Mouse (Mus musculus) CH12.LX (cell line): Measurements from ENCODE around the gene Rab29. TPM values are rescaled to one million over a fixed set of nuclear protein-coding genes. Genes with fewer than 3 reads are reported as not detected.

ENCODE experiments used
- DNase-seq: peaks from one replicate; pipeline ENCODE4 v3.0.0-alpha.2; 2013; ENCODE audit errors: extremely low read depth
- H3K27ac ChIP-seq: 2 replicates; pipeline ENCODE4 v1.5.1; 2012; ENCODE audit warnings: low read depth, mild to moderate bottlenecking, control low read depth, moderate library complexity; ENCODE audit not compliant: insufficient read depth
- H3K27me3 ChIP-seq: replicated peaks from 2 replicates; pipeline ENCODE3; 2012; ENCODE audit warnings: inconsistent platforms
- H3K36me3 ChIP-seq, 2 experiments: replicated peaks in 1 of 2; 2 replicates each; pipeline versions ENCODE3 to v1.6.1; 2012; ENCODE audit warnings: inconsistent platforms in 1 of 2, low read length in 1 of 2, mild to moderate bottlenecking in 1 of 2, mixed read lengths in 1 of 2, moderate library complexity in 1 of 2; ENCODE audit not compliant: control insufficient read depth in 1 of 2, insufficient read depth in 1 of 2
- H3K4me1 ChIP-seq, 2 experiments: 2 replicates each; pipeline ENCODE4 v1.6.1; 2012; ENCODE audit warnings: inconsistent platforms in 1 of 2, moderate library complexity in 1 of 2; ENCODE audit not compliant: insufficient read depth in 2 of 2, control insufficient read depth in 1 of 2
- H3K4me2 ChIP-seq: 2 replicates; pipeline ENCODE4 v1.6.1; 2012; ENCODE audit warnings: low read depth, mild to moderate bottlenecking, control low read depth; ENCODE audit not compliant: poor library complexity, insufficient read depth, severe bottlenecking
- H3K4me3 ChIP-seq, 3 experiments: fragments of 150-350 bp in 1 of 3; sonication (generic) in 1 of 3; replicated peaks in 1 of 3; 2 replicates each; pipeline versions ENCODE3 to v1.5.1; 2011 to 2012; ENCODE audit warnings: low read depth in 2 of 3, low read length in 2 of 3, mild to moderate bottlenecking in 2 of 3, moderate library complexity in 2 of 3, control low read depth in 1 of 3, improper control_type of control experiment in 1 of 3, inconsistent platforms in 1 of 3, mixed read lengths in 1 of 3; ENCODE audit not compliant: poor library complexity in 1 of 3
- H3K79me2 ChIP-seq: replicated peaks from 2 replicates; pipeline ENCODE4 v1.6.1; 2012; ENCODE audit warnings: mild to moderate bottlenecking, moderate library complexity; ENCODE audit not compliant: control insufficient read depth, poor library complexity, insufficient read depth, severe bottlenecking; ENCODE audit errors: extremely low read depth
- H3K9ac ChIP-seq: 2 replicates; pipeline ENCODE4 v1.6.1; 2012; ENCODE audit warnings: low read depth, mild to moderate bottlenecking, control low read depth, moderate library complexity; ENCODE audit not compliant: insufficient read depth
- H3K9me3 ChIP-seq: replicated peaks from 2 replicates; pipeline ENCODE3; 2012; ENCODE audit warnings: low read length, inconsistent platforms, mixed read lengths
- BHLHE40 ChIP-seq: IDR thresholded peaks from 2 replicates; pipeline ENCODE4 v1.6.1; 2011; ENCODE audit warnings: mild to moderate bottlenecking, low read depth, low read length, improper control_type of control experiment
- CHD1 ChIP-seq: IDR thresholded peaks from 2 replicates; pipeline ENCODE4 v1.6.1; 2012; ENCODE audit warnings: low read depth, low read length, improper control_type of control experiment, inconsistent platforms
- CTCF ChIP-seq, 2 experiments: IDR thresholded peaks in 1 of 2; conservative IDR thresholded peaks in 1 of 2; 2 replicates each; pipeline ENCODE4 v1.5.1; 2011 to 2012; ENCODE audit warnings: low read depth in 2 of 2, low read length in 2 of 2, improper control_type of control experiment in 1 of 2, inconsistent platforms in 1 of 2, mild to moderate bottlenecking in 1 of 2, moderate library complexity in 1 of 2
- ELF1 ChIP-seq: IDR thresholded peaks from 2 replicates; pipeline ENCODE4 v1.6.1; 2014; ENCODE audit warnings: low read depth, mild to moderate bottlenecking, inconsistent platforms, low read length, improper control_type of control experiment
- ETS1 ChIP-seq: conservative IDR thresholded peaks from 2 replicates; pipeline ENCODE4 v1.6.1; 2012; ENCODE audit warnings: low read depth, mild to moderate bottlenecking, inconsistent platforms, low read length, improper control_type of control experiment, moderate library complexity
- HCFC1 ChIP-seq: IDR thresholded peaks from 2 replicates; pipeline ENCODE4 v1.6.1; 2012; ENCODE audit warnings: low read depth, mild to moderate bottlenecking, inconsistent platforms, low read length, improper control_type of control experiment
- MAFK ChIP-seq: IDR thresholded peaks from 2 replicates; pipeline ENCODE4 v1.6.1; 2011; ENCODE audit warnings: low read length, improper control_type of control experiment; ENCODE audit not compliant: insufficient replicate concordance
- MAX ChIP-seq: IDR thresholded peaks from 2 replicates; pipeline ENCODE4 v1.6.1; 2011; ENCODE audit warnings: low read length, improper control_type of control experiment
- MAZ ChIP-seq: IDR thresholded peaks from 2 replicates; pipeline ENCODE4 v1.6.1; 2012; ENCODE audit warnings: low read depth, mild to moderate bottlenecking, inconsistent platforms, low read length, improper control_type of control experiment, moderate library complexity
- MEF2A ChIP-seq: IDR thresholded peaks from 2 replicates; pipeline ENCODE4 v1.6.1; 2014; ENCODE audit warnings: low read depth, mild to moderate bottlenecking, inconsistent platforms, low read length, improper control_type of control experiment, borderline replicate concordance
- MYC ChIP-seq: IDR thresholded peaks from 2 replicates; pipeline ENCODE4 v1.6.1; 2011; ENCODE audit warnings: low read depth, mild to moderate bottlenecking, improper control_type of control experiment, low read length
- RAD21 ChIP-seq: IDR thresholded peaks from 2 replicates; pipeline ENCODE4 v1.6.1; 2011; ENCODE audit warnings: low read depth, mild to moderate bottlenecking, low read length, improper control_type of control experiment, moderate library complexity
- RCOR1 ChIP-seq: conservative IDR thresholded peaks from 2 replicates; pipeline ENCODE4 v1.6.1; 2012; ENCODE audit warnings: low read depth, mild to moderate bottlenecking, inconsistent platforms, low read length, improper control_type of control experiment
- SMC3 ChIP-seq: IDR thresholded peaks from 2 replicates; pipeline ENCODE4 v1.6.1; 2011; ENCODE audit warnings: low read depth, low read length, improper control_type of control experiment
- TCF12 ChIP-seq: IDR thresholded peaks from 2 replicates; pipeline ENCODE4 v1.6.1; 2014; ENCODE audit warnings: low read depth, mild to moderate bottlenecking, inconsistent platforms, low read length, improper control_type of control experiment
- UBTF ChIP-seq: IDR thresholded peaks from 2 replicates; pipeline ENCODE4 v1.6.1; 2012; ENCODE audit warnings: low read depth, mild to moderate bottlenecking, inconsistent platforms, low read length, improper control_type of control experiment, moderate library complexity
- USF1 ChIP-seq: IDR thresholded peaks from 2 replicates; pipeline ENCODE4 v1.6.1; 2014; ENCODE audit warnings: low read depth, mild to moderate bottlenecking, inconsistent platforms, low read length, improper control_type of control experiment
- ZKSCAN1 ChIP-seq: IDR thresholded peaks from 2 replicates; pipeline ENCODE4 v1.6.1; 2012; ENCODE audit warnings: low read depth, inconsistent platforms, low read length, improper control_type of control experiment, borderline replicate concordance
- dilution Hi-C: fragments of 300-500 bp; cut with MboI; formaldehyde crosslinking; loops from 2 replicates; pipeline ENCODE4 v1.14.3; 2020; ENCODE audit warnings: low sequenced_read_pairs; ENCODE audit not compliant: extremely low pct_unique_long_range_greater_than_20kb, extremely low pct_ligation_motif_present
- in situ Hi-C: fragments of 300-500 bp; cut with MboI; formaldehyde crosslinking; loops from 3 replicates; pipeline ENCODE4 v1.14.3; 2019; ENCODE audit warnings: low sequenced_read_pairs, low pct_ligation_motif_present, low pct_unique_long_range_greater_than_20kb, mixed read lengths
- polyA plus RNA-seq: library from polyadenylated mRNA; unstranded; fragments of >175 nt; gene quantifications from 2 replicates; pipeline ENCODE4 v1.2.1, GENCODE M21; 2012; ENCODE audit warnings: low read depth; ENCODE audit not compliant: insufficient read length
- total RNA-seq, 2 experiments: library from RNA; depleted of rRNA; stranded (reverse); fragments of 300-350 nt in 1 of 2; fragments of >200 nt in 1 of 2; gene quantifications; 2 replicates each; pipeline ENCODE4 v1.2.3; 2012 to 2014

Rab29 gene
- total and polyA plus RNA-seq, 3 experiments = 10.8 to 16.4 (median 14.8) TPM

DNA sequence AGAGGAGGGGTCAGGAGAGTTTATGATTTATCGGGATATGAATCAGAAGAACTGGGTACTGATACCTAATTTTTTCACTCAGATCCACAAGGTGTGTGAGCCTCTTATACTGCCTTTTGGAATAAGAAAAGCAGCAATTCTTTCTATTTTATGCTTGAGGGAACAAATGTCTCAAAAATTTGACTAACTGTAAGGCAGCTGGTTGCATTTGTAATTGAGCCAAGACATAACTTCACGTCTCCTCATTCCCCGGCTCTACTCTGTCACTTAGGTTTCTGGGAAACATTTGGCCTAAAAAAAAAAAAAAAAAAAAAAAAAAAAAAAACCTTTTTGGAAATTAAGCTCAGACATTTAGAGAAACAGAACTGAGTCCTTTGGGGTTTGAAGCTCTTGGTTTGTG, 19.6 kb downstream of the Rab29 start:
- H3K27me3 ChIP-seq = no peaks in the 10 kb centered on the region
- H3K9me3 ChIP-seq = no peaks in the 10 kb centered on the region
- H3K4me1 ChIP-seq = peaks cover 0 to 3% of the 10 kb centered on the region in 2 experiments; a peak in 1 of 4 replicates
- no peak overlapping the region for H3K9ac ChIP-seq
- in situ Hi-C loops (no loop called here), dilution Hi-C loops (no loop called here)
- H3K4me2 ChIP-seq = no peak overlapping the region
- no peak for TF ChIP-seq MEF2A
- no peak for TF ChIP-seq ETS1
- TF ChIP-seq RAD21 = no peak
- TF ChIP-seq MYC = no peak
- TF ChIP-seq ELF1 = no peak
- TF ChIP-seq ZKSCAN1 = no peak
- TF ChIP-seq TCF12 = no peak
- TF ChIP-seq CHD1 = no peak
- no peak for TF ChIP-seq UBTF
- DNase-seq = no peak
- no peaks in the 10 kb centered on the region for H3K79me2 ChIP-seq
- no peak overlapping the region for H3K4me3 ChIP-seq
- no peak overlapping the region for H3K27ac ChIP-seq
- H3K36me3 ChIP-seq = no peaks in the 10 kb centered on the region

DNA sequence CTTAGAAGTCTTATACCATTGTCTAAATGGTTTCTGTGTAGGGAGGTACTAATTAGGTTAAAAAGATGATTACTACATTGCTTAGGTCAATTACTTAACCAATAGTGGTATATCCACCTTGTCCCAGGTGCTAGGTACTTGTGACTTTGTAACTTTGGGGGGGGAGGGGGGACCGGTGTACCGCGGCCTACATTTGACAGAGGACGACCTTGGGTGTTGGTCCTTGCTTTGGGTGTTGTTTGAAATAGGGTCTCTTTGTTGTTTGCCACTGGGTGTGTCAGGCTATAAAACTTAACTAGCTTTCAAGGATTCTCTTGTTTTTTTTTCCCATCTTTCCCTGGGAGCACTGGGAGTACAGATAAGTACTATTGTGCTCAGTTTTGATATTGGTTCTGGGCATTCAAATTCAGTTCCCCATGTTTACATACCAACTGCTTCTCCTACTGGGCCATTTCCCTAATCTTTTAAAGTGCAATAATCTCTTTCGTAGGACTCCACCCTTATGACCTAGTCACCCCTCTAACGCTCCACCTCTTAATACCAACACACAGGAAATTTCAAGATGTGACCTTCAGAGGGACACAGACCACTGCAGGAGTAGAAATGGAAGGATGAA, 23.1 kb downstream of the Rab29 start:
- H3K4me3 ChIP-seq = no peak overlapping the region
- H3K27ac ChIP-seq = no peak overlapping the region
- H3K36me3 ChIP-seq = no peaks in the 10 kb centered on the region
- no peaks in the 10 kb centered on the region for H3K79me2 ChIP-seq
- H3K4me2 ChIP-seq = no peak overlapping the region
- H3K27me3 ChIP-seq = no peaks in the 10 kb centered on the region
- H3K9ac ChIP-seq = no peak overlapping the region
- dilution Hi-C loops (no loop called here), in situ Hi-C loops (no loop called here)
- H3K9me3 ChIP-seq = no peaks in the 10 kb centered on the region
- TF ChIP-seq MAZ = no peak
- no peak for TF ChIP-seq ETS1
- TF ChIP-seq ZKSCAN1 = no peak
- no peak for TF ChIP-seq SMC3
- no peak for TF ChIP-seq TCF12
- no peak for TF ChIP-seq USF1
- no peak for TF ChIP-seq RCOR1
- no peak for TF ChIP-seq MAFK
- no peak for TF ChIP-seq MAX
- no peak for TF ChIP-seq CTCF (conservative IDR thresholded peaks at IDR 0.05 in 1 of 2, IDR thresholded peaks at IDR 0.05 in 1 of 2; ENCODE audit: low read depth in 2 of 2, low read length in 2 of 2)
- TF ChIP-seq BHLHE40 = no peak
- TF ChIP-seq HCFC1 = no peak
- no peak for DNase-seq
- peaks cover 0 to 4% of the 10 kb centered on the region in 2 experiments; a peak in 1 of 4 replicates for H3K4me1 ChIP-seq
